ENCODE assay signal across 35 mouse cellular contexts in the genomic region with DNA sequence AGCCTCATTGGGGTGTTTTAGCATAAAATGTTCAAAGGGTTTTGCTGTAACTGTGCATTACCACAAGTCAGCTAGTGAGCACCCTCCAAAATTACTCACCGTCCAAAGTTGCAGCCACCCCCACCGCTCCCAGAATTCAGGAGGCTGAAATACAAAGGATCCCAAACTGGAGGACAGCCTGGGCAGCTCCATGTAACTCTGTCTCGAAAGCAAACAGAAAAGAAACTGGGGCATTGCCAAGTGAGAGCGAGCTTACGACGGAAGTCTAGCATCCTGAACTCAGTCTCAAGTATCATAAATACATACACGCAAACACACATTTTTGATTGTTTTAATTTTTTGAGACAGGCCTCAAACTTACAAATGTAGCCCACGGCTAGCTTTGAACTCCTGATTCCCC.
"Had no signal": no experiment of that assay in that cellular context is flagged by ENCODE, and none has a peak within 500 bp of the region (broad histone marks: within the 10 kb centered on the region; RNA-seq: fewer than 3 reads in every experiment).

No protein-coding gene starts in this region.

- ATAC-seq: hindbrain, embryonic 16.5 days; hindbrain, postnatal 0 days; inflammation-experienced regulatory T-cells, adult 6 months; intestine, embryonic 15.5 days; intestine, embryonic 16.5 days; intestine, postnatal 0 days had no signal

- H3K27me3 ChIP-seq: heart, embryonic 12.5 days; heart, embryonic 13.5 days; heart, embryonic 15.5 days; hindbrain, embryonic 12.5 days; hindbrain, embryonic 13.5 days; hindbrain, embryonic 15.5 days; intestine, embryonic 15.5 days; kidney, embryonic 15.5 days had no signal

- H3K27ac ChIP-seq: heart, embryonic 10.5 days; heart, embryonic 13.5 days; heart, embryonic 15.5 days; hindbrain, embryonic 10.5 days; hindbrain, embryonic 12.5 days; hindbrain, embryonic 13.5 days; hindbrain, embryonic 14.5 days; hindbrain, embryonic 15.5 days; hindbrain, postnatal 0 days; intestine, embryonic 15.5 days; kidney, embryonic 15.5 days; kidney, postnatal 0 days; layer of hippocampus, adult 2 months had no signal

- H3K9me3 ChIP-seq: heart, embryonic 10.5 days; heart, embryonic 12.5 days; heart, embryonic 13.5 days; heart, embryonic 15.5 days; hindbrain, embryonic 10.5 days; hindbrain, embryonic 12.5 days; hindbrain, embryonic 13.5 days; hindbrain, embryonic 15.5 days; intestine, embryonic 15.5 days; kidney, embryonic 15.5 days had no signal

- H3K36me3 ChIP-seq: heart, embryonic 12.5 days; heart, embryonic 13.5 days; heart, embryonic 15.5 days; hindbrain, embryonic 10.5 days; hindbrain, embryonic 12.5 days; hindbrain, embryonic 13.5 days; hindbrain, embryonic 15.5 days; intestine, embryonic 15.5 days; kidney, embryonic 15.5 days had no signal

- H3K9ac ChIP-seq: heart, embryonic 12.5 days; heart, embryonic 13.5 days; heart, embryonic 15.5 days; hindbrain, embryonic 12.5 days; hindbrain, embryonic 13.5 days; hindbrain, embryonic 14.5 days; hindbrain, embryonic 15.5 days; intestine, embryonic 15.5 days; kidney, embryonic 15.5 days had no signal

- DNase-seq: heart, postnatal 10 days; heart, postnatal 14 days; heart, postnatal 36 days; heart, postnatal 4 days; kidney, adult 11 months; kidney, adult 18-20 months; kidney, adult 2 months; kidney, adult 8-10 months; kidney, adult 9 months; kidney, postnatal 10 days; kidney, postnatal 14 days; kidney, postnatal 25 days; kidney, postnatal 36 days; kidney, postnatal 4 days; layer of hippocampus, adult 9-11 months; layer of hippocampus, postnatal 36 days had no signal

- H3K4me3 ChIP-seq: heart, embryonic 10.5 days; heart, embryonic 12.5 days; heart, embryonic 13.5 days; heart, embryonic 15.5 days; hindbrain, embryonic 10.5 days; hindbrain, embryonic 12.5 days; hindbrain, embryonic 13.5 days; hindbrain, embryonic 15.5 days; intestine, embryonic 15.5 days; kidney, embryonic 15.5 days; layer of hippocampus, adult 2 months had no signal

- H3K4me2 ChIP-seq: heart, embryonic 11.5 days; heart, embryonic 12.5 days; heart, embryonic 13.5 days; heart, embryonic 15.5 days; hindbrain, embryonic 12.5 days; hindbrain, embryonic 13.5 days; hindbrain, embryonic 14.5 days; hindbrain, embryonic 15.5 days; intestine, embryonic 15.5 days; kidney, embryonic 15.5 days had no signal
